Mouse (Mus musculus) cerebellum, adult 11-12 months (tissue): ENCODE data around the gene Gm20388.

Source experiments
- DNase-seq: peaks from one replicate; pipeline ENCODE4 v3.0.0; 2022

Gm20388 gene

GRCm38 (mm10) chr8:121889317-121889716 lies 1978.7 kb downstream of the Gm20388 start:
- no peak for DNase-seq

GRCm38 (mm10) chr8:121889810-121890785 lies 1979.5 kb downstream of the Gm20388 start:
- DNase-seq = no peak

DNA sequence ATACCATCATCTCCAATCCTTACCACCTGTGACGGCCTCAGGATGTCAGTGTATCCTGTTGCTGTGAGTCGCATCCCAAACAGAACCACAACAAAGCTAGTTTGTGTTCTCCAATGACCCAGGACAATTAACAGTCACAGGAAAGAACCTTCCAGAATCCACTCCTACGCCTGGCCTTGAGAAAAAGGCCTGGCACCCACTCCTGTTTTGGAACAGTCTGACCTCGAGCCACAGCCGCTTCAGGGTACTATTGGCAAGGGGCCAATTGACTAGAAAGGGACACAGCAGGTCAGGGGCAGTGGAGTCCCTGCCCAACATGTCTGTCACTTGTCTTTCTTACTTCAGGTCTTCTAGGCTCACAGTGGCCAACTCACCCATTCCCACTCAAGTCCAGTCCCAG lies 1982.2 kb downstream of the Gm20388 start:
- DNase-seq = no peak

GRCm38 (mm10) chr8:121895910-121896309 lies 1985.3 kb downstream of the Gm20388 start:
- DNase-seq = no peak

DNA sequence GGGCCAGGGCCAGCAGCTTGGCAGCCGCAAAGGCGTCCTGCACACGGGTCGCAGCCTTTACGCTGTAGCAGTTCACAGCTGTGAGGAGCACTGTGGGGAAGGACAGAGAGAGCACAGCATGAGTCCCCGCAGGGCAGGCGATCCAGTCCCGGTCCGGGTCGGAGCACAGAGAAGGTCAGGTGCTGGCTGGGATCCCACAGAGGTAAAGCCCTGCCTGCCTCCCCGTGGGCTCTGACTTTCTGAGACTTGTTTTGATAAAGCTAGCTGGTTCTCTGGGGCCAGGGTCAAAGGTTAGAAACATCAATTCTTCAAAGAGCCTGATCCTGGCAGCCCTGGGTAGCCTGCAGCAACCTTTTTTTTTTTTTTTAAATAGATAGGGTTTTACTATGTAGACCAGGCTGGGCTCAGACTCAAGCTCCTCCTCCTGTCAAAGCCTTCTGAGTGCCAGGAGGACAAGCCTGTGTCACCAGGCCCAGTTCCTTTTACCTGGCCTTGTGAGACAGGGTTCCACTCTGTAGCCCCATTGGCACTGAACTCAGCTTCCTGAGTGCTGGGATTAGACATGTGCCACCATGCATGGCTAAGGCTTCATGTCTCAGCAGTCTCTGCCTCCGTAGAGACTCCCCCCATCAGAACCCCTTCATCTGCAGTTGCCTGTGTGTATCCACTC lies 1986.0 kb downstream of the Gm20388 start:
- no peak for DNase-seq

- no peak for DNase-seq
Measured at GRCm38 (mm10) chr8:121897205-121897604, 1986.6 kb downstream of the Gm20388 start.

- no peak for DNase-seq
Measured at GRCm38 (mm10) chr8:121897871-121898381, 1987.3 kb downstream of the Gm20388 start.

GRCm38 (mm10) chr8:121898401-121898931 lies 1987.8 kb downstream of the Gm20388 start:
- DNase-seq = peak; percentile 73

GRCm38 (mm10) chr8:121899180-121900044 lies 1988.8 kb downstream of the Gm20388 start:
- DNase-seq = no peak

GRCm38 (mm10) chr8:121901498-121902236 lies 1991.0 kb downstream of the Gm20388 start:
- no peak for DNase-seq

- peak; percentile 76 for DNase-seq
Measured at GRCm38 (mm10) chr8:121903977-121904376, 1993.3 kb downstream of the Gm20388 start.

- DNase-seq = no peak
Measured at GRCm38 (mm10) chr8:121904999-121905398, 1994.4 kb downstream of the Gm20388 start.

- DNase-seq = no peak
Measured at GRCm38 (mm10) chr8:121905420-121905819, 1994.8 kb downstream of the Gm20388 start.

DNA sequence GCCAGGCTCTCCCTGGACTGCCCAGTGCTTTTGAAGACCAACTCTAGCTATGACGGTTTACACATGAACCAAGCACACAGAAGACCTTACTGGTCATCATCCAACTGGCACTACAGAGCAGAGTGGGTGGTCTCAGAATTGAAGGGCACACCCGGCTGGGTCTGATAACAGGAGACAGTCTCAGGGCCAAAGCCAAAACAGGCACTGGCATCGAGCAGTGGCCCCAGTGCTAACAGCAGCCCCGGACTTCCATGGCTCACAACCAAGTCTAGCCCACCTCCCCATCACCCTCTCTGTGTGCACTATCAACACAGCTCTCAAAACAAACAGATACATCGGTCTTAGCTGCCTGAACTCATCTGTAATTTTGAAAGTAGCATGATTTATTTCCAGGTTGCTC lies 1995.2 kb downstream of the Gm20388 start:
- no peak for DNase-seq

GRCm38 (mm10) chr8:121906542-121907512 lies 1996.2 kb downstream of the Gm20388 start:
- DNase-seq = no peak

DNA sequence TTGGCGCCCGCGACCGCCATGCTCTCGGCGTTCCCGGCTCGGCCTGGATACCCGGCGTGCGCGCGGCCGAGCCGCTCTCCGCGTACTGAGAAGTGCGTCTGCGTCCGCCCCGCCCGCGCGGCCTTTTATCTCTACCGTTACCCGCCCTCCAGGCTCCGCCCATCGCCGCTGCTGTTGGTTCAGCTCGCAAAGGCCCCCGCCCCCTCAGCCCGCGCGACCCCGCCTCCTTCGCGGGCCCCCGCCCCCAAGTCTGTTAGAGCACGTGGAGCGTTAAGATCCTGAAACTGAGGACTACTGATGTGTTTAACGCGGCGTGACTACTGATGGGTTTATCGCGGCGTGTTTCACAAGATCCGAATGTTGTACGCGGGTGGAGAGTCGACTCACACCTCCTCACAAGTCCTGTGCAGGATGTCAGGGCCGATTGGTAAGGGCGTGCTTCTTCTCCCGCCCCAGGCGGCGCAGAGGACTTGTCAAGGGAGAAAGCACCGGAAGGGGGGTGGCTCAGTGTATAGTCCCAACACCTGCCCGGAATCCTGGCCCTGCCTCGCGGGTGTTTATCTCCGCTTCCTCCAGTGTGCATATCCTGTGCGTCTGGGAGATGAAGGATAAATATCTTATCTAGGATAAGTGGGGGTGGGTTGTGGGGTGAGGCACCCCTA lies 1997.1 kb downstream of the Gm20388 start, which contains the start of gene Slc7a5:
TSS of gene Slc7a5 (minus strand) at position 108 of the 662 bp plus-strand sequence.
- DNase-seq = peak; percentile 95

DNA sequence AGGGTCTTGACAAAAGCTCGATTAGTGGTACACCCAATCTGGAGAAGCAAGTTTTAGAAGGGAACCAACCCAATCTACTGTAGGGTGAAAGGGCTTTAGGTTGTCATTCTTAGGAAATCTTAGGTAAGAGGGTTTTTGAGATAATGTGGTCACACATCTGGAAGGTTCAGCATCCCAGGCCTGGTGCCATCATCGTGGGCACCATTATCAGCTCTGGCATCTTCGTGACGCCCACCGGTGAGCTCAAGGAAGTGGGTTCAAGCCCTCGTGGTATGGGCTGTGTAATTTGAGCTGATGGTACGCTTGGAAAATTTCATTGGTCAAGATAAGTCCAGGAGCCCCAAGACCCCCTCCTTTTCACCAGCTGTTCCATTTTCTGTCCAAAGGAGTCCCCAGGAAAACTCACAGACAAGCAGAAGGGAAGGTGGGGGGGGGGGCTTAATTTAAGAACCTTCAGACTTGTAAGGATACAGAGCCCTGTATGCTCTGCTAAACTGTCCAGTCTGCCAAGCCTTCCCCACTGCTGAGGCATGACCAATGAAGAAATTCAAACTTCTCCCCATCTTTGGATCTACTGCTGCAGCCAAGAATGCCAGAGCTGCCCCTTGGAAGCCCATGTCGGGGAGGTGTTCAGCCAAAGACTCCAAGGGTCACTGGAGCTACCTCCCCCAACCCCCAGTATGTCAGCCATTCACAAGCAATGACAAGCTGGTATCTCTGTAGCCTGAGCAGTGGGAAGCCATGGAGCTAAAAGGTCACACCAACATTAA lies 1997.9 kb downstream of the Gm20388 start:
- no peak for DNase-seq

DNA sequence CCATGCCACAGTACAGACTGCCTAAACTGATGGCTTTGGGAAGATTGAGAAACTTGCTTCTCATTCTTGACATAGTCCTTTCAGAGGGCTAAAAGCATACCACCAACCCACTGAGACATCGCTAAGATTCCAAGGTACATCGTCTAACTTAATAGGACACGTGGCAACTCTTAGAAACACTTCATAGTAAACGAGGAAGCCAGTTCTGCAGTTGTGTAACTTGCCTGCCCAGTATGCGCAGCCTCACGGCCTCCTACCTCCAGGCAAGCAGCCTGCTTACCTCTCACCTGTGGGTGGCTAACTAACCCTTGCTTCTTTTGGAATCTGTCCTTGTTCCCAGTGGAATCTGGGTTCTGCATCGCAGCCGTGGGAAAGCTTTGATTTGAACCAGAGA lies 1998.5 kb downstream of the Gm20388 start:
- DNase-seq = no peak

DNA sequence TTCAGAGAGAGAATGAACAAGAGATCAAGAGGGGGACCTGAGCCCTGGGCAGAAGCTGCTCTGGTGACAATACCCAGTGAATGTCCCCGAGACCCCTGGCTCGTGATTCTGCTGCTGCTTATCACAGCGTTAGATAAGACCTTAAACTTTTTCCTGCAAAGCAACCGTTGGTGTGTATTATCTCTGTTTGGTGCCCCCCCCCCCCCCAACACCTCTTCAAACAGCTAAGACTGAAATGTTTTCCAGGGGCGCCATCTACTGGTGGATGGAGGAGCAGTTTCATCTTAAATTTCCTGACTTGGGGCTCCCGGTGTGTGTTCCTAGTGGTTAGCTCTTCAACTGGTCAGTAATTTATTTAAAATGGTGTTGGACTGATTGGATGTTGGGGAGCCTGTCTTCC lies 1999.0 kb downstream of the Gm20388 start:
- DNase-seq = no peak
